Mouse (Mus musculus): ENCODE measurements around the gene Uck1. TPM values are rescaled to one million over a fixed set of nuclear protein-coding genes. Genes with fewer than 3 reads are reported as not detected.

Gene Uck1
- polyA plus RNA-seq, 1 experiment from 2014 or later = 57.7 TPM

GRCm38 (mm10) chr2:32254563-32254962 lies 5.4 kb downstream of the Uck1 start:
- DNase-seq (ENCODE audit: low spot score) (no peak), ATAC-seq (no peak)
- H3K27ac ChIP-seq (ENCODE audit: low read length) = no peak overlapping the region
- peaks cover 5% of the 10 kb centered on the region; the same call in 1 of the 2 replicates for H3K36me3 ChIP-seq (ENCODE audit: insufficient read depth, low read length)
- no peak overlapping the region for H3K4me3 ChIP-seq (ENCODE audit: low read depth, low read length)
- no peak overlapping the region for H3K9ac ChIP-seq (replicated peaks; ENCODE audit: low read depth)
- WGBS = 86% methylated on average over 5 of the region's 5 CpGs
- peaks cover 6% of the 10 kb centered on the region; the same call in 1 of the 2 replicates for H3K4me1 ChIP-seq (ENCODE audit: insufficient read depth, low read depth, low read length)
- H3K9me3 ChIP-seq (ENCODE audit: low read length) = no peaks in the 10 kb centered on the region
- H3K27me3 ChIP-seq (replicated peaks; ENCODE audit: insufficient read depth, low read length) = no peaks in the 10 kb centered on the region
- no peak for TF ChIP-seq CTCF (IDR thresholded peaks at IDR 0.05)
- TF ChIP-seq EP300 (IDR thresholded peaks at IDR 0.05) = no peak
- no peak overlapping the region for H3K4me2 ChIP-seq (replicated peaks; ENCODE audit: low read depth, low read length)

GRCm38 (mm10) chr2:32253352-32253751 lies 6.6 kb downstream of the Uck1 start:
- ATAC-seq = peak; percentile 23
- 79% methylated on average over 1 of the region's 1 CpGs for WGBS

DNA sequence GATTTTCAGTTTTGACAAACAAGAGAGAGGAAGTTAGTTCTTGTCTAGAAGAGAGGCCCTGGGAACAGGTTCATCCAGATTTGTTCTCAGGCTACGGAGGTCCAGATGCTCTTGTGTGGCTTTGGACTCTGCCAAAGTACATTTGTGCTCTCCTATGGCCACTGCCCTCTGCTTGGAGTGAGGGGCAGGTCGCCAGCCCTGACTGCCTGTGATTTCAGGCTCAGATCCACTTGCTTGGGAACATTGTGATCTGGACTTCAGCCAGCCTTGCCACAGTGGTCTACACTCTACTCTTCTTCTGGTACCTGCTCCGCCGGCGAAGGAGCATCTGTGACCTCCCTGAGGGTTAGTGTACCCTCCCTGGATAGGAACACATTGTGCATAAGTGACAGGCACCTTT lies 7.3 kb downstream of the Uck1 start:
- TF ChIP-seq EP300 (IDR thresholded peaks at IDR 0.05) (no peak), CTCF (IDR thresholded peaks at IDR 0.05) (no peak)
- Histone ChIP-seq H3K4me1 (ENCODE audit: insufficient read depth, low read depth, low read length) (no peaks in the 10 kb centered on the region; the same call in 1 of the 2 replicates), H3K9me3 (ENCODE audit: low read length) (no peaks in the 10 kb centered on the region), H3K27me3 (replicated peaks; ENCODE audit: insufficient read depth, low read length) (no peaks in the 10 kb centered on the region), H3K27ac (ENCODE audit: low read length) (peak overlapping the region; percentile 32; the same call in 1 of the 2 replicates), H3K36me3 (ENCODE audit: insufficient read depth, low read length) (peaks cover 5% of the 10 kb centered on the region; the same call in 1 of the 2 replicates), H3K9ac (replicated peaks; ENCODE audit: low read depth) (no peak overlapping the region), H3K4me2 (replicated peaks; ENCODE audit: low read depth, low read length) (no peak overlapping the region), H3K4me3 (ENCODE audit: low read depth, low read length) (no peak overlapping the region)
- DNase-seq (ENCODE audit: low spot score) (peak; percentile 13), ATAC-seq (no peak)
- WGBS = 69% methylated on average over 5 of the region's 5 CpGs

More at GRCm38 (mm10) chr2:32253352-32253751, 6.6 kb downstream of the Uck1 start:
- H3K4me1 ChIP-seq (ENCODE audit: insufficient read depth, low read depth, low read length) = no peaks in the 10 kb centered on the region; the same call in 1 of the 2 replicates
- H3K36me3 ChIP-seq (ENCODE audit: insufficient read depth, low read length) = peaks cover 5% of the 10 kb centered on the region; the same call in 1 of the 2 replicates
- H3K27me3 ChIP-seq (replicated peaks; ENCODE audit: insufficient read depth, low read length) = no peaks in the 10 kb centered on the region
- no peak overlapping the region for H3K9ac ChIP-seq (replicated peaks; ENCODE audit: low read depth)
- no peak overlapping the region for H3K4me3 ChIP-seq (ENCODE audit: low read depth, low read length)
- no peak overlapping the region for H3K4me2 ChIP-seq (replicated peaks; ENCODE audit: low read depth, low read length)
- no peak for TF ChIP-seq EP300 (IDR thresholded peaks at IDR 0.05)
- no peak for TF ChIP-seq CTCF (IDR thresholded peaks at IDR 0.05)
- DNase-seq (ENCODE audit: low spot score) = peak; percentile 65
- H3K27ac ChIP-seq (ENCODE audit: low read length) = no peak overlapping the region
- H3K9me3 ChIP-seq (ENCODE audit: low read length) = no peaks in the 10 kb centered on the region

GRCm38 (mm10) chr2:32251791-32252527 lies 8.0 kb downstream of the Uck1 start:
- ATAC-seq = peak; percentile 37
- Histone ChIP-seq H3K4me3 (ENCODE audit: low read depth, low read length) (no peak overlapping the region), H3K9me3 (ENCODE audit: low read length) (no peaks in the 10 kb centered on the region), H3K4me1 (ENCODE audit: insufficient read depth, low read depth, low read length) (no peaks in the 10 kb centered on the region; the same call in 1 of the 2 replicates), H3K4me2 (replicated peaks; ENCODE audit: low read depth, low read length) (no peak overlapping the region), H3K9ac (replicated peaks; ENCODE audit: low read depth) (no peak overlapping the region), H3K27me3 (replicated peaks; ENCODE audit: insufficient read depth, low read length) (no peaks in the 10 kb centered on the region), H3K27ac (ENCODE audit: low read length) (peak overlapping the region; percentile 32; the same call in 1 of the 2 replicates), H3K36me3 (ENCODE audit: insufficient read depth, low read length) (peaks cover 5% of the 10 kb centered on the region; the same call in 1 of the 2 replicates)
- 65% methylated on average over 12 of the region's 12 CpGs for WGBS
- TF ChIP-seq CTCF (IDR thresholded peaks at IDR 0.05) (no peak), EP300 (IDR thresholded peaks at IDR 0.05) (no peak)
- DNase-seq (ENCODE audit: low spot score) = peak; percentile 61

- Histone ChIP-seq H3K27me3 (replicated peaks; ENCODE audit: insufficient read depth, low read length) (no peaks in the 10 kb centered on the region), H3K36me3 (ENCODE audit: insufficient read depth, low read length) (peaks cover 7% of the 10 kb centered on the region; the same call in 1 of the 2 replicates), H3K4me1 (ENCODE audit: insufficient read depth, low read depth, low read length) (no peaks in the 10 kb centered on the region; the same call in 1 of the 2 replicates), H3K9me3 (ENCODE audit: low read length) (no peaks in the 10 kb centered on the region), H3K4me2 (replicated peaks; ENCODE audit: low read depth, low read length) (no peak overlapping the region), H3K27ac (ENCODE audit: low read length) (peak overlapping the region; percentile 59), H3K9ac (replicated peaks; ENCODE audit: low read depth) (no peak overlapping the region), H3K4me3 (ENCODE audit: low read depth, low read length) (no peak overlapping the region)
- ATAC-seq = peak; percentile 75
- WGBS = 62% methylated on average over 10 of the region's 10 CpGs
- no peak for TF ChIP-seq CTCF (IDR thresholded peaks at IDR 0.05)
- TF ChIP-seq EP300 (IDR thresholded peaks at IDR 0.05) = peak; percentile 42; the same call in 1 of the 2 replicates
- peak; percentile 87 for DNase-seq (ENCODE audit: low spot score)
Measured at GRCm38 (mm10) chr2:32248377-32249361, 11.3 kb downstream of the Uck1 start.

DNA sequence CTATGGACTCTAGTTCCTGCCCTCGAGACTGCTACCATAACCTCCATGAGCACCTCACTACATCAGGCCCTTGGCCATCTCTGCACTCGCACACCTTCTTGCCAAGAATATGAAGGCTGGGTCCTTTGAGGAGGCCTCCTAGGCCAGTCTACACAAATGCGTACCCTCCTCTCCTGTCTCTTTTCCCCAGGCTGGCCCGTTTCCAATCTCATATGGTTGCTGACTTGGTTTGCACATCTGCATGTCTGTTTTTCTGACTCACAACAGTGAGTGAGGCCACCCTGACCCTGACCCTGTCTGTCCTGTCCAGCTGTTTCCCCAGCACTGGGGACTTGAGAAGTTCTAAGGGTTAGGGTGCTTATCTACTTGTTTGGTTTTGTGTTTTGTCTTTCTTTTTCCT lies 13.2 kb downstream of the Uck1 start:
- WGBS = 78% methylated on average over 4 of the region's 4 CpGs
- DNase-seq (ENCODE audit: low spot score) = peak; percentile 17
- TF ChIP-seq EP300 (IDR thresholded peaks at IDR 0.05) (no peak), CTCF (IDR thresholded peaks at IDR 0.05) (no peak)
- Histone ChIP-seq H3K27ac (ENCODE audit: low read length) (no peak overlapping the region), H3K27me3 (replicated peaks; ENCODE audit: insufficient read depth, low read length) (no peaks in the 10 kb centered on the region), H3K9ac (replicated peaks; ENCODE audit: low read depth) (no peak overlapping the region), H3K4me1 (ENCODE audit: insufficient read depth, low read depth, low read length) (no peaks in the 10 kb centered on the region), H3K4me3 (ENCODE audit: low read depth, low read length) (no peak overlapping the region), H3K36me3 (ENCODE audit: insufficient read depth, low read length) (peaks cover 5% of the 10 kb centered on the region; the same call in 1 of the 2 replicates), H3K9me3 (ENCODE audit: low read length) (no peaks in the 10 kb centered on the region), H3K4me2 (replicated peaks; ENCODE audit: low read depth, low read length) (no peak overlapping the region)
- ATAC-seq = no peak

Measured in lung, postnatal 0 days (tissue).